Mouse (Mus musculus) frontal cortex, postnatal 14 days (tissue): ENCODE data around the gene Wbp2nl.

ENCODE experiments used
- DNase-seq, 2 experiments: peaks; one replicate each; pipeline ENCODE4 v3.0.0; 2022; ENCODE audit warnings: low spot score in 2 of 2

Gene Wbp2nl

DNA sequence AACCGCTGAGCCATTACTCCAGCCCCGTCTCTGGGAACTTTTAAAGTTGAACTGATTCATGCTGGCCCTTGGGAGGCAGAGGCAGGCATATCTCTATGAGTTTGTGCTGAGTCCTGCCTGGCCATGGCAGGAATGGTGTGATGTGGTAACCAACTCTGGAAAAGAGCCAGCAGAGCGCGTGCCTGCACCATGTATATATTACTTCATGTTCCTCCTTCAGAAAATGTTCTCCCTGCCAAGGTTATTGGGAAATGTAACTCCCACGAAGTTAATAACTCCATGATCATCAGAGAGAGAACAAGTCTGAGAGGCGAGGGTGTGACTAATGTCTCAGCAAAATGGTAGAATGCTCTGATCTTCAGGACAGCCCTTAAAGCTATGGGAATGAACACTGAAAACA lies 19.1 kb downstream of the Wbp2nl start:
- DNase-seq: no peak

GRCm38 (mm10) chr15:82319613-82320012 lies 20.9 kb downstream of the Wbp2nl start:
- no peak for DNase-seq

DNA sequence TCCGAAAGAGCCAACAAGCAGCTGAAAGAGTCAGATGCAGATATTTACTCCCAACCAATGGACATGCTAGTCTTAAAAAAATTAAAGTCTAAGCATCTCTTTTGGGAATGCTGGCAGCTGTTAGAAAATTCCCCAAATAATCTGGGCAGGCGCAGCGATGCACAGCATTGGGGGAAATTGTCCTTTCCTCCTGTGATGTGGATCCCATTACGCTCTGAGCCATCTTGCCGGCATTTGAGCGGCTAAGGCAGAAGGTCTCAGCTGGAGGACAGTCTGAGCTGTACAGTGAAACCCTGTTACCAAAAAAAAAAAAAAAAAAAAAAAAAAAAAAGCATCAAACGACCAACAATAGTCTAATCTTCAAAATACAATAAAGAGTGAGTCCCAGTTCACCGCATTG lies 23.4 kb downstream of the Wbp2nl start:
- DNase-seq: no peak

DNA sequence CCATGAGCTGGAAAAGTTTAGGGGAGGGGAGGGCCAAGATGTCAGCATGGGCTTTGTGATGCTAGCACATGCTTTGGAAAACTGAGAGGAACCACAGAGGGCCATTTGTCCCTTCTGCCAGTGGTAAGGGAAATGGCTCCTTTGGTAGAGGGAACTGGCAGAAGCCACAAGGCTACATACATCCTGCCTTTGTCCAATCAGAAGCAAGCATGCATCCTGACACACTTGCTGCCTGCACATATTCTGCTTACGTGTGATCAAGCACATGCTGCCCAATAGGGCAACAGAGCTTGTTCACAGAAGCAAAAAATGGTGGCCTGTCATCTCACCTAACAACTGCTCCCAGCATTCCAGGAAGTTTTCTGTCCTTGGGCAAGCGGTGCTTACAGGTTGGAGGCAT lies 26.6 kb downstream of the Wbp2nl start:
- no peak for DNase-seq

- DNase-seq: no peak
These were observed 36.4 kb downstream of the Wbp2nl start for GRCm38 (mm10) chr15:82335194-82335593.

GRCm38 (mm10) chr15:82336629-82337028 lies 37.9 kb downstream of the Wbp2nl start:
- DNase-seq: no peak

GRCm38 (mm10) chr15:82337875-82338274 lies 39.1 kb downstream of the Wbp2nl start:
- no peak for DNase-seq

- peak; percentile 91 for DNase-seq
These were observed 39.9 kb downstream of the Wbp2nl start, which contains the start of the genes Naga, Pheta2 and Smdt1 for GRCm38 (mm10) chr15:82338593-82339112. Naga (minus strand) TSS chr15:82338925. Pheta2 (plus strand) TSS chr15:82338942. Smdt1 (plus strand) TSS chr15:82338959.

DNA sequence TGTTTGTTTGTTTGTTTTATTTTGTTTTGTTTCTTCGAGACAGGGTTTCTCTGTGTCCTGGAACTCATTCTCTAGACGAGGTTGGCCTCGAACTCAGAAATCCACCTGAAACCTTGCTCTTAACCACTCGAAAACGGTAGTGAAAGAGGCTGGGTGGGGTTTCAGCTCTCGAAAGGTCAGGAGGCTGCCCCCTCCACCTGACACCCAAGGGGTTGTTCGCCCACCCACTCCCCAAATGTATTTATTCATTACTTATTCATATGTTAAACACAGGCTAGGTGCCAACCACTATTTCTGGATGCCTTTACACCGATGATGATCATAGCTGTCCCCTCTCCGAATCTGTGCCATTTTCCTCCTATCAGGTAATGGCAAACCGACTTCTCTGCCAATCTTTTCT lies 40.4 kb downstream of the Wbp2nl start:
- DNase-seq: no peak

DNA sequence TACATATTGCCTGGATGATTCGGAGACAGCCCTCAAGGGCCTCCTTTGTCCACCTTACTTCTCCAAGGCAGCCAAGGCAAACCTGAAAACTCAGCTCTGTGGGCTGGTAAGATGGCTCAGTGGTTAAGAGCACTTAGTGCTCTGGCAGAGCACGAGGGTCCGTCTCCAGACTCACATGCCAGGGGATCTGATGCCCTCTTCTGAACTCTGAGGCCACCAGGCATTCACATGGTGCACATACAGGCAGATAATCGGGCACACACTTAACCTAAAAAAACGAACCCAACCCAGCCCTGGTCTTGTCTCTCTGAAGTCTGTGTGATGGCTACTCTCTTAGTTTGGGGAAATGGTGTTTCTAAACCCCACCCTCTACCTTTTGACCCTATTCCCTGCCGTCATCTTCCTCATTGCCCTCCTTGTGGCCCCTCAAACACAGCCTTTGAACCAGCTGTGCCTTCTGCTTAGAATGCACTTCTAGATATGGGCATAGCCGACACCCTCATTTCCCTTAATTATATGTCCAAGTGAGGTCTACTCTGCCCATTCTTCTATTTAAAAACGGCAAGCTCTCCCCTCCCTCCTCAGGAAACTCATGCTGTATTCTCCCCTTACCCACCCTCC lies 41.0 kb downstream of the Wbp2nl start:
- no peak for DNase-seq

- DNase-seq: no peak
These were observed 41.8 kb downstream of the Wbp2nl start for GRCm38 (mm10) chr15:82340414-82341035.

GRCm38 (mm10) chr15:82341036-82341501 lies 42.3 kb downstream of the Wbp2nl start:
- no peak for DNase-seq

- no peak for DNase-seq
These were observed 43.2 kb downstream of the Wbp2nl start for GRCm38 (mm10) chr15:82341675-82342542.

DNA sequence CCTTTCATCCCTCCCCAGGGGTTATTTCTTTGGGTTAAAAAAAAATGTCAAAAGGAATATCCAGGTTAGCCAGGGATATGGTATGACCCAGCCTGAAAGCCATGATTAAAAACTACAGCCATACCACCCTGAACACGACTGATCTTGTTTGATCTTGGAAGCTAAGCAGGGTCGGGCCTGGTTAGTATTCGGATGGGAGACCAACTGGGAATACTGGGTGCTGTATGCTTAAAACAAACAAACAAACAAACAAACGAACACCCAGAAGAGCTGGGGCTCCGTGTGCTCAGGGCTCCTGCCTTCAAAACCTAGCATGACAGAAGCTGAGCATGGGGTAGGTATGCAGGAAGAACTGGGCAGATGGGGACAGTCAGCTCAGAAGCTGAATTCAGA lies 43.8 kb downstream of the Wbp2nl start:
- no peak for DNase-seq

- no peak for DNase-seq
These were observed 44.9 kb downstream of the Wbp2nl start for GRCm38 (mm10) chr15:82343368-82344287.

DNA sequence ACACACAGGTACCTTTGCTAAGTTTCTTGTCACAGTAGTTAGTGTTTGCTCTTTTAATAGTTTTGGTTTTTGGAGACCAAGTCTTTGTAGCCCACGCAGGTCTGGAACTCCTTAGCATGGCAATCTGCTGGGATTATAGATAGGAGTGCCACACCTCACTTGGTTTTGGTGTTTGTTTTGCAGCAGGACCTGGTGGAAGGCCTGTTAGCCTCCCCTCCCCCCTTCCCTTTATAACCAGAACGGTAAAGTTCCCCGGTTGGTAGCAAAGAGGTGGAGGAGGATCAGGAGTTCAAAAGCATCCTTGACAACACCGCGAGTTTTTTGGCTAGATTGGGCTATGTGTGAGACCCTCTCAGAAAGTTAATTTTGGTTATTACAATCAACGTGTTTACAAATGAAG lies 46.2 kb downstream of the Wbp2nl start:
- DNase-seq: no peak

DNA sequence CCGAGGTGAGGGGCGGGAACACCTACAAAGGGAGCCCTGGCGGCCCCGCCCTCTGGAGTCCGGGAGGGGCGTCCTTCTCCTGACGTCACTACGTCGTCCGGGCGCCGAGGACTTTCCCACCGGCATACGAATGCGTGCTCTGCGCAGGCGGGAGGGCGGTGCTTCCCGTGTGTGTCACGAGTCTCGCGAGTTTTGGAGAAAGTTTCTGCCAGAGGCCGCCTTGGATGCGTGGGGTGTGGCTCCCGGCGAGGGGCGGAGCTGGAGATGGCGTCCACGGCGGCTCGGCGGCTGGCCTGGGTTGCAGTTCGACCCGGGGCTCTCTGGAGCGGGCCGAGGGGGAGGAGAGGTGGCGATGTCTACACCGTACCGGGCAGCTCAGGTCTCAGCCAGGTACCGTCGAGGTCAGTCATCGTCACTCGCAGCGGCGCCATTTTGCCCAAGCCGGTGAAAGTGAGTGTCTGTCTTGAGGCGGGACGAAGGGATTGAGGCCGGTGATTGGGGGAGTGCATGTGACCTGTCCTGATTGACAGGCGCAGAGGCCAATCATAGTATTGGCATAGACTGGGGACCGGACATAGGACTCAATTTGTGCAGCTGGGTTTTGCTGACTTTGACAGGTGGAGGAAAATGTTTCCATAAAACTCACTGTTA lies 47.2 kb downstream of the Wbp2nl start:
- peak; percentile 97 for DNase-seq

- DNase-seq: no peak
These were observed 48.0 kb downstream of the Wbp2nl start for GRCm38 (mm10) chr15:82346580-82347302.

- no peak for DNase-seq
These were observed 48.5 kb downstream of the Wbp2nl start for GRCm38 (mm10) chr15:82347303-82347676.

DNA sequence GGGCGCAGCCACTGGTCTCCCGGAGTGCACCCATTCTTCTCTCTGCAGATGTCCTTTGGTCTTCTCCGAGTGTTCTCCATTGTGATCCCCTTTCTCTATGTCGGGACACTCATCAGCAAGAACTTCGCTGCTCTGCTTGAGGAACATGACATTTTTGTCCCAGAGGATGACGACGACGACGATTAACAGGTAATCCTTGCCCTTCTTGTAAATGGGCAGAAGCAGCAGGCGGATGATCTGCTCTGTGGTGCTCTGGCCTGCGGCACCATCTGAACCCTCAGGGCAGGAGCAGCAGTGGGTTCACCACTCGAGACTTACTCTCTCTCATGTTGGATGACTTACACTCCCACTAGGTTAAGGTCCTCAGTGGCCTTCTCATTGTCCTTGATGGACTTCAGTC lies 49.1 kb downstream of the Wbp2nl start:
- DNase-seq: no peak
